Mouse (Mus musculus): Measurements from ENCODE around the gene Znrf4.

Gene Znrf4

GRCm38 (mm10) chr17:56487441-56487888, 24.8 kb downstream of the Znrf4 start:
- DNase-seq, result no peak

- DNase-seq, result no peak
Measured at GRCm38 (mm10) chr17:56485926-56486325, 26.3 kb downstream of the Znrf4 start.

GRCm38 (mm10) chr17:56485118-56485517, 27.1 kb downstream of the Znrf4 start:
- DNase-seq, result no peak

GRCm38 (mm10) chr17:56482671-56483070, 29.6 kb downstream of the Znrf4 start:
- DNase-seq, result no peak

GRCm38 (mm10) chr17:56479358-56479757, 32.9 kb downstream of the Znrf4 start:
- peak; percentile 53 for DNase-seq

- DNase-seq, result no peak
Measured at GRCm38 (mm10) chr17:56478191-56478611, 34.0 kb downstream of the Znrf4 start.

GRCm38 (mm10) chr17:56477191-56477818, 34.9 kb downstream of the Znrf4 start:
- no peak for DNase-seq

GRCm38 (mm10) chr17:56476402-56476752, 35.9 kb downstream of the Znrf4 start, which contains the start of gene Ptprs:
TSS of gene Ptprs (minus strand) at chr17:56476483.
- DNase-seq, result peak; percentile 99

- peak; percentile 67 for DNase-seq
Measured at GRCm38 (mm10) chr17:56475584-56476401, 36.4 kb downstream of the Znrf4 start.

- DNase-seq, result peak; percentile 67
Measured at GRCm38 (mm10) chr17:56474831-56475581, 37.2 kb downstream of the Znrf4 start.

- peak; percentile 44 for DNase-seq
Measured at GRCm38 (mm10) chr17:56474311-56474830, 37.9 kb downstream of the Znrf4 start.

- DNase-seq, result no peak
Measured at GRCm38 (mm10) chr17:56473611-56473905, 38.7 kb downstream of the Znrf4 start.

GRCm38 (mm10) chr17:56472733-56473610, 39.3 kb downstream of the Znrf4 start:
- peak; percentile 60 for DNase-seq

GRCm38 (mm10) chr17:56472121-56472520, 40.1 kb downstream of the Znrf4 start:
- no peak for DNase-seq

- no peak for DNase-seq
Measured at GRCm38 (mm10) chr17:56471136-56471535, 41.1 kb downstream of the Znrf4 start.

- DNase-seq, result no peak
Measured at GRCm38 (mm10) chr17:56470571-56470970, 41.7 kb downstream of the Znrf4 start.

- DNase-seq, result no peak
Measured at GRCm38 (mm10) chr17:56470001-56470436, 42.2 kb downstream of the Znrf4 start.

GRCm38 (mm10) chr17:56469275-56469674, 43.0 kb downstream of the Znrf4 start:
- no peak for DNase-seq

- peak; percentile 37 for DNase-seq
Measured at GRCm38 (mm10) chr17:56468870-56469269, 43.4 kb downstream of the Znrf4 start.

GRCm38 (mm10) chr17:56468380-56468779, 43.9 kb downstream of the Znrf4 start:
- no peak for DNase-seq

- peak; percentile 55 for DNase-seq
Measured at GRCm38 (mm10) chr17:56467456-56467884, 44.8 kb downstream of the Znrf4 start.

- DNase-seq, result no peak
Measured at GRCm38 (mm10) chr17:56466747-56467146, 45.5 kb downstream of the Znrf4 start.

Measured in right cerebral cortex, postnatal 25 days (tissue).